Mouse (Mus musculus): ENCODE measurements at regions not wholly inside any gene's neighbourhood (a gene's known extent, or its start where the extent isn't known, plus 50 kb on each side); places are given as distances from the start of the nearest gene placed in this dataset.

DNA sequence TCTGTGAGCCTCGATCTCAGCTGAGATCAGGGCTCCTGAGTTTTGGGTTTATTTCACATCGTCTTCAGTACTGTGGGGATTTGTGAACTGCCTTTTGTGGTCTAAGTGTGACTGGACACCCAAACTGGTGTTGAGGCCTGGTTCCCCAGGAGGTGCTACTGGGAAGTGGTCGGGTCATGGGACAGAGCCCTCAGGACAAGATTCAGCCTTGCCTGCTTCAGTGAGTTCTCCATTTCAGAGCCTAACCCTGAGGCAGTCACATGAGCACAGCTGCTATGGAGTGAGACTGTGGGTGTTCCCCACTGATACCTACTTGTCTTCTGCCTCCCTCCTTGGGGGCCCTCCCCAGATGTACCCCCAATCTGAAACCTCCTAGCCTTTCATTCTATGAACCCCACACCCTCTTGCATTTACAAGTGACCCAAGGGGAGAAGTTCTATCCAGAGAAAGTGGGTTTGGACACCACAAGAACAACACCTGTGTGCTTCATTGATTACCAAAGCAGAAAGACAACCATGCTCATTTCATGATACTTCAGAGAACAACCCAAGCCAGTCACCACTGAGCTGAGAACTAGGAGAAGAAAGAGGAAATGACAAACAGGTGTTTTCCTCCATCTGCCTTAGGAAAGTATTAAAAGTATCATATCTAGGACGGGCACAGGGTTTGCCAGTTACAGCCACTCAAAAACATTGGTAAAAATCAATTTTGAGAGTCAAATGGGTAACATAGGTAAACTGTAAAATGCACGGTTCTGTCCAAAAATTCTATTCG lies 255.8 kb downstream of the Tle3 start:
- no peak for DNase-seq

DNA sequence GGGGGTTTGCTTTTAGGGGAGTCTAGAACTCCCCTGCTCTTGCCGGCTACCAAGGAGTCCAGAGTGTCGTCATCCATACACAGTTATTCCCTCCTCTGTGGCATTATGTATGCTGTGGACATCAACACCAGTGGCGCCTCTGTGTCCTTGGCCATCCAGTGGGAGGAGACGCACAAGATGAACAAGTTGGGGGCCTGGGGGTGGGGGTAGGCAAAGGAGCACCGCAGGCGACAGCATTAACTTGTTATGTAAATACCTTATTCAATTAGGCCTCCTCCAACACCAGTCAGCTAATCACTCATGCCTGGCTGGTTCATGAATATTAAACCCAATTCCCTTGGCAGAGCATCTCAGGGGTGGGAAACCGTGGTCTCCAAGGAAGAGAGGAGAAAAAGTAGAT lies 250.8 kb downstream of the Tle3 start:
- DNase-seq = no peak

GRCm38 (mm10) chr9:61621939-61622338 lies 249.8 kb downstream of the Tle3 start:
- no peak for DNase-seq

- no peak for DNase-seq
Observed at GRCm38 (mm10) chr9:61620786-61621185, 248.6 kb downstream of the Tle3 start.

DNA sequence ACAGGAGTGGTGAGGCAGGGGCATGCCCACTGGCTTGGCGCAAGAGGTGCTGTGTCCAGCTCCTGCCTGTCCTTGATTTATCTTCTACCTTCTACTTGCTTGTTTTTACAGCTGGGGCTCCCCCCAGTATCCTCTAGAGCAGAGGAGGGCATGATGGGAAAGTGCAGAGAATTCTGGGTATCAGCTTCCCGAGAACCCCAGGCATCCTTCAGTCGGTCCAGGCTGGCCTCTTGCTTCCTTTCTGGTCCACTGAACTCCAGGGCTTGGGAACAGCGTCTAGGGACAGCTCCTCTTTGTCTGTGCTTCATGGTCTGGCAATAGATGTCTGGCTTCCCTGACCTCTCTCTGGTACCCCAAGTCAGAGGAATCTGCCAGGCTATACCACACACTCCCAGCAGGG lies 247.9 kb downstream of the Tle3 start:
- no peak for DNase-seq

- peak; percentile 65 for DNase-seq
Observed at GRCm38 (mm10) chr9:61618510-61619249, 246.5 kb downstream of the Tle3 start.

- DNase-seq = no peak
Observed at GRCm38 (mm10) chr9:61617979-61618378, 245.8 kb downstream of the Tle3 start.

DNA sequence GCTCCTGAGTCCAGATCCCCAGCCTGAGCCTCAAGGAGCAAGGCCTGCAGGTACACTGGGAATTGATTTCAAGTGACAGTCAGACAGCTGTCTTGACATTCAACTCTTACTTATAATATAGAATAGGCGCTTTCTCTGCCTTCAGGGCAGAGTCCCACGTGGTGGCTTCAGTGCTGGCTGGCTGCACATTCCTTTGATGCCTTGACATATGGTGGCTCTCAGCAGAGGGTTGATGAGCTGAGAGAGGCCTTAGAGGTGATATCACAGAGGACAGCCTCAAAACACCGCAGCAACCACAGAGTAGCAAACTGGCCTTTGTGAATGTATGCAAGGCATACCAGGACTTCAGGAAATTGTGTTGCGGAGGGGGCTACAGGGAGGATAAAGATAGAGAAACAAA lies 243.4 kb downstream of the Tle3 start:
- DNase-seq = no peak

GRCm38 (mm10) chr9:61607576-61607975 lies 235.4 kb downstream of the Tle3 start:
- no peak for DNase-seq

GRCm38 (mm10) chr9:61602353-61602978 lies 230.3 kb downstream of the Tle3 start:
- no peak for DNase-seq

DNA sequence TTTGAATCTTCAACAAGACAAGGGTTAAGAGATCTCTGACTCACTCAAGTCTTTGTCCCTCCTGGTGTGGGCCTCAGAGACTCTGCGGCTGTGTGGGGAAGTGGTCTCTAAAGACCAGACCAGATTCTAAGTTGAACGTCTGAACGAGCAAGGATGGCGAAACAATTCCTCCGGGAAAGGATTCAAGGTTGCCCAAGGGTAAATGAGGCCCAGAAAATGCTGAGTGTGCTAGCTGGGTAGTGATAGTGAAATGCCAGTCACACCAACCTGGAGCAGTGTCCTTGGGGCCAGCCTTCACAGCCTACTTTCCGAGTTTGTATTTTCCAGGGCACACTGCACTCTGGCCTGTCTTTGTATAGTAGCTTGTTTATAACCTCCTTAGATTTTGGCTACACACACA lies 229.7 kb downstream of the Tle3 start:
- no peak for DNase-seq

- no peak for DNase-seq
Observed at GRCm38 (mm10) chr9:61597287-61597686, 225.1 kb downstream of the Tle3 start.

GRCm38 (mm10) chr9:61596410-61597108 lies 224.4 kb downstream of the Tle3 start:
- DNase-seq = no peak

GRCm38 (mm10) chr9:61595170-61595967 lies 223.2 kb downstream of the Tle3 start:
- DNase-seq = no peak

DNA sequence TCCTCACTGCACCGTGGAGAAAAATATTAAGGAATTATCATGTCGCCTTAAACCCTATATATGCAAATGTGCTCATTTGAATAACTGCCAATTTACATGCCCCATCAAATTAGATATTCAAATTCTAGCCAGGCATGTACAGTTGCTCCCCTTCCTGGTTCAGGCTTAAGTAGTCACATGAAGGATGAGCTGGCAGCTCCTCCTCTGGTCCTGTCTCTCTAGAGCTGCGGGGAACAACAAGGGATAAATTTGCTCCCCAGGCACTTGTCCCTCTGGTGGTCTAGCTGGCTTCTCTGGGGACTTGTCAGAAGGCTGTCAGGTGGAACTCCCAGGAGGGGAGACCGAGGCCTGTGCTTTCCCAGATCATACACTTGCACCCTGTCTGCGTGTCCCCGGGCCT lies 221.8 kb downstream of the Tle3 start:
- no peak for DNase-seq

GRCm38 (mm10) chr9:61589727-61590299 lies 217.6 kb downstream of the Tle3 start:
- DNase-seq = no peak

DNA sequence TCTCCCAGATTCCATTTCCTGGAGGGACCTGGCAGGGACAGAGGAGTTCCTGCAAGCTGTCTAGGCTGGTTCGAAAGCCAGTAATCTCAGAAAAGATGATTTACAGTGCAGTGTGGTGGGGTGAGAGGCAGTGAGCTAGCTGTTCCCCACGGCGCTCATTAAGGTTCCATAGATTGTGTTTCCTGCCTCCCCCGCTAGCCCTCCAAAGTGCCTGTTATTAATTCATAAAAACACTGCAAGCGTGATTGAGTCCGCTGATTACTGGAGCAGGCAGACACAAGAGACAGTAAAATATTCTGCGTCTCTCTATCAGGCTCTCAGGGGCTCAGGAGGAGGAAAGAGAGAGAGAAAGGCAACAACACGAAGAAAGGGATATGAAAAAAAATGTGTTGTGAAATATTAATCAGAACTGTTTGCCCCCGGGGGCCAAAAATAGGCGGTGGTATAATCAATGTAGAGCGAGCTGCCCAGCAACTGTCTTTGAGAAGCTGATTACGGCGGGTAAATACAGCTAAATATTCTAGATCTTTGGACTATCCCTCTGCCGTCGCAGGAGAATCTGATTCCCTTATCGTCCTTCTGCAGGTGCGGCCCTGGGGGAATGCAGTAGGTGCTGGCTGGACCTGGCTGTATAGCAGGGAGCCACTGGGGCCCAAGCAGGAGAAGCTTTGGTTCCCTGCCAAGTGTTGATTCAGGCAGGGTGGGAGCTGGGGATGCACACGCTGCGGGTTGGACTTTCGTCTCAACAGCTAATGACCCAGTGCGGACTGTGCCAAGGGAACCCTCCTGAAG lies 211.3 kb downstream of the Tle3 start:
- no peak for DNase-seq

DNA sequence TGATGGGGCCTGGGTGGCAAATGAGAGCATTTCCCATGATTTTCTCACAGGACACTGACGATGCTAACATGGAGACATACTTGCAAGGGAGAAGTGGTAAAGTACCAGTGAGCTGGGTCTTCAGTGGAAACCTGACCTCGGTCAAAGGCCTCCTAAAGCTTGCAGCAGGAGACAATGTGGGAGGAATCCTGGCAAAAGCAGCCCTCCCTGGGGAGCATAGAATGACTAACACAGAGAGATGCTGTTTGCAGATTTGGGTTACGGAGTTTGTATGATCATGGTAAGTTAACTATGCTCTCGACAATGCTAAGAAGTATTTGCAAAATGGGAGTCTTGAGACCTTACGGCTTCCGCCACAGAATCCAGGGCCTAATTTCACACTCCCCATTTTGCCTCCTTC lies 208.9 kb downstream of the Tle3 start:
- DNase-seq = no peak

- DNase-seq = no peak
Observed at GRCm38 (mm10) chr9:61578255-61578654, 206.1 kb downstream of the Tle3 start.

- no peak for DNase-seq
Observed at GRCm38 (mm10) chr9:61573634-61574359, 201.6 kb downstream of the Tle3 start.
